Mouse (Mus musculus) induced T-regulatory cell, adult 2 months (primary cell): Measurements from ENCODE around the gene Rnf24.
"Not testable (repeated sequence)": the region's sequence is repeated elsewhere in the genome, so short reads cannot be mapped to it uniquely, and the experiment has no call there.

Experiments used
- DNase-seq: peaks from one replicate; pipeline ENCODE4 v3.0.0-alpha.2; 2012; ENCODE audit warnings: low read depth

The Rnf24 gene

GRCm38 (mm10) chr2:131337602-131338001, 15.1 kb downstream of the Rnf24 start:
- DNase-seq: no peak

GRCm38 (mm10) chr2:131330548-131330947, 22.1 kb downstream of the Rnf24 start:
- DNase-seq: no peak

- DNase-seq: no peak
These were observed 23.7 kb downstream of the Rnf24 start for GRCm38 (mm10) chr2:131328981-131329380.

- DNase-seq: no peak
These were observed 26.6 kb downstream of the Rnf24 start for GRCm38 (mm10) chr2:131326044-131326443.

- no peak for DNase-seq
These were observed 29.0 kb downstream of the Rnf24 start for GRCm38 (mm10) chr2:131323675-131324074.

GRCm38 (mm10) chr2:131321192-131321591, 31.5 kb downstream of the Rnf24 start:
- DNase-seq: peak; percentile 53

- DNase-seq: no peak
These were observed 33.3 kb downstream of the Rnf24 start for GRCm38 (mm10) chr2:131319401-131319800.

GRCm38 (mm10) chr2:131316167-131316566, 36.5 kb downstream of the Rnf24 start:
- no peak for DNase-seq

GRCm38 (mm10) chr2:131309296-131309695, 43.4 kb downstream of the Rnf24 start:
- DNase-seq: no peak

GRCm38 (mm10) chr2:131307822-131308221, 44.9 kb downstream of the Rnf24 start:
- no peak for DNase-seq

GRCm38 (mm10) chr2:131307391-131307790, 45.3 kb downstream of the Rnf24 start:
- no peak for DNase-seq

GRCm38 (mm10) chr2:131305226-131305625, 47.5 kb downstream of the Rnf24 start:
- not testable (repeated sequence) for DNase-seq

GRCm38 (mm10) chr2:131304497-131304896, 48.2 kb downstream of the Rnf24 start:
- DNase-seq: no peak

GRCm38 (mm10) chr2:131301635-131302034, 51.1 kb downstream of the Rnf24 start:
- no peak for DNase-seq

- DNase-seq: no peak
These were observed 52.2 kb downstream of the Rnf24 start for GRCm38 (mm10) chr2:131300485-131300884.

GRCm38 (mm10) chr2:131298674-131299073, 54.0 kb downstream of the Rnf24 start:
- not testable (repeated sequence) for DNase-seq

GRCm38 (mm10) chr2:131296746-131297261, 55.9 kb downstream of the Rnf24 start:
- no peak for DNase-seq

- DNase-seq: no peak
These were observed 62.0 kb downstream of the Rnf24 start for GRCm38 (mm10) chr2:131290669-131291068.

- DNase-seq: no peak
These were observed 66.4 kb downstream of the Rnf24 start for GRCm38 (mm10) chr2:131286276-131286675.

- no peak for DNase-seq
These were observed 71.1 kb downstream of the Rnf24 start for GRCm38 (mm10) chr2:131281596-131281995.

- no peak for DNase-seq
These were observed 76.0 kb downstream of the Rnf24 start for GRCm38 (mm10) chr2:131276722-131277121.

GRCm38 (mm10) chr2:131275493-131275892, 77.2 kb downstream of the Rnf24 start:
- DNase-seq: no peak

GRCm38 (mm10) chr2:131265056-131265455, 87.6 kb downstream of the Rnf24 start:
- no peak for DNase-seq

GRCm38 (mm10) chr2:131264027-131264426, 88.7 kb downstream of the Rnf24 start:
- DNase-seq: no peak
